Mouse (Mus musculus) heart, embryonic 11.5 days (tissue): ENCODE measurements around the gene Gm20379. TPM values are rescaled to one million over a fixed set of nuclear protein-coding genes. Genes with fewer than 3 reads are reported as not detected.

ENCODE experiments used
- ATAC-seq: fragments of 200-750 bp; cut with Nextera tagmentation; replicated peaks from 2 replicates; pipeline ENCODE4 v1.8.0; 2017; ENCODE audit warnings: moderate library complexity; ENCODE audit not compliant: insufficient number of reproducible peaks, low FRiP score, low TSS enrichment
- H3K27ac ChIP-seq: fragments of 300-500 bp; sonication (generic); 2 replicates; pipeline ENCODE4 v1.5.1; 2014; ENCODE audit warnings: mild to moderate bottlenecking, low read depth, low read length
- H3K27me3 ChIP-seq: fragments of 300-500 bp; sonication (generic); 2 replicates; pipeline ENCODE4 v1.6.1; 2014; ENCODE audit warnings: mild to moderate bottlenecking, low read length, mixed read lengths; ENCODE audit not compliant: control insufficient read depth, insufficient read depth
- H3K36me3 ChIP-seq: fragments of 300-500 bp; sonication (generic); 2 replicates; pipeline ENCODE4 v1.6.1; 2014; ENCODE audit warnings: mild to moderate bottlenecking, low read length, moderate library complexity, mixed read lengths; ENCODE audit not compliant: control insufficient read depth, insufficient read depth
- H3K4me1 ChIP-seq: fragments of 300-500 bp; sonication (generic); 2 replicates; pipeline ENCODE4 v1.6.1; 2014; ENCODE audit warnings: low read length; ENCODE audit not compliant: control insufficient read depth, insufficient read depth
- H3K4me2 ChIP-seq: fragments of 300-500 bp; sonication (generic); 2 replicates; pipeline ENCODE4 v1.6.1; 2014; ENCODE audit warnings: mild to moderate bottlenecking, moderate library complexity
- H3K4me3 ChIP-seq: fragments of 300-500 bp; sonication (generic); 2 replicates; pipeline ENCODE4 v1.5.1; 2014; ENCODE audit warnings: low read depth, low read length
- H3K9ac ChIP-seq: fragments of 300-500 bp; sonication (generic); 2 replicates; pipeline ENCODE4 v1.6.1; 2014; ENCODE audit warnings: mild to moderate bottlenecking, low read depth, low read length, moderate library complexity
- H3K9me3 ChIP-seq: fragments of 300-500 bp; sonication (generic); replicated peaks from 2 replicates; pipeline ENCODE4 v1.6.1; 2016; ENCODE audit warnings: low read length; ENCODE audit not compliant: control insufficient read depth
- WGBS: fragments of 180-500 bp; shearing (Covaris S2); extraction: QIAGEN DNeasy Blood & Tissue Kit; methylation state at CpG from one replicate; pipeline ENCODE4 v1.1.7; 2014; ENCODE audit not compliant: insufficient replicate concordance; 5-methylcytosine and 5-hydroxymethylcytosine counted together
- polyA plus RNA-seq: library from polyadenylated mRNA; unstranded; fragments of >200 nt; fragmentation: Nextera tagmentation; extraction: Ambion mirVana; gene quantifications from 2 replicates; pipeline ENCODE4 v1.2.1, GENCODE M21; 2014

Gm20379 gene
- polyA plus RNA-seq, 1 experiment from 2014 or later, result 0.82 TPM

DNA sequence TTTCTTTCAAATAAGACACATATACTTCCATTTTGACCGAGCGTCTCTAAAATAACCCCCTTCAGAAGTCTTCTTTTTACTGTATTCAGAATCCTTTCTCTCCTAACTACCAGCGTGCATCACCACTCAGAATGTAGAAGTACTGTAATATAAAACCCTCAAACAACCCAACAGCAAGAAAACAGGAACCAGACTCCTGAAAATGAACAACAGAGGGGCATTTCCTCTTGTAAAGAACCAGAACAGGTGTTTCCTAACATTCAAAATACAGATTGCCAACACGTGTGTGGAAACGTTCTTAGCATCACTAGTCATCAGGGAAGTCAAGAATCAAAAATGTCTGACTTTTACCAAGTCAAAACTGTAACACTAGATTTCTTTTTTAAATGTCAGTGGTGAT lies 15.0 kb downstream of the Gm20379 start:
- Histone ChIP-seq H3K27me3 (no peaks in the 10 kb centered on the region), H3K4me3 (no peak overlapping the region), H3K9me3 (no peaks in the 10 kb centered on the region), H3K27ac (no peak overlapping the region), H3K9ac (no peak overlapping the region), H3K4me2 (no peak overlapping the region), H3K36me3 (no peaks in the 10 kb centered on the region), H3K4me1 (no peaks in the 10 kb centered on the region)
- 80% methylated on average over 5 of the region's 5 CpGs for WGBS
- ATAC-seq, result no peak

DNA sequence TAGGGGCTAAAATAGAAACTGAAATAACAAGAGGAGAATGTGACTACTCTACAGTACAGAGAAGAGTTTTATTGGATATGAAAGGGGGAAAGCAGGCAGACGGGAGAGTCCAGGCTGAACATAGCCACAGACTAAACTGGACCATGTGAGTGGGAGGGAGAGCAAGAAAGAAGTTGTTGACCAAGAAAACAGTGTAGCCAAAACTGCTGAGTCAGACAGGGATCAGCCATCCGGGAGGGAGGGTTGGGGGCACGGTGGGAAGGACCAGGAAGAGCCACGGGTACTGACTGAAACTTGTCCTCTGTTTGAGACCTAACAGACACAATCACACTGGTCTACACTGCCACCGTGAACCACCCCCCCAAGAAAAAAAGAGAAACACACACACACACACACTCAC lies 20.2 kb downstream of the Gm20379 start:
- Histone ChIP-seq H3K27me3 (no peaks in the 10 kb centered on the region), H3K4me1 (no peaks in the 10 kb centered on the region), H3K27ac (no peak overlapping the region), H3K36me3 (no peaks in the 10 kb centered on the region), H3K9ac (no peak overlapping the region), H3K9me3 (no peaks in the 10 kb centered on the region), H3K4me3 (no peak overlapping the region), H3K4me2 (no peak overlapping the region)
- WGBS, result 71% methylated on average over 5 of the region's 5 CpGs
- ATAC-seq, result no peak

DNA sequence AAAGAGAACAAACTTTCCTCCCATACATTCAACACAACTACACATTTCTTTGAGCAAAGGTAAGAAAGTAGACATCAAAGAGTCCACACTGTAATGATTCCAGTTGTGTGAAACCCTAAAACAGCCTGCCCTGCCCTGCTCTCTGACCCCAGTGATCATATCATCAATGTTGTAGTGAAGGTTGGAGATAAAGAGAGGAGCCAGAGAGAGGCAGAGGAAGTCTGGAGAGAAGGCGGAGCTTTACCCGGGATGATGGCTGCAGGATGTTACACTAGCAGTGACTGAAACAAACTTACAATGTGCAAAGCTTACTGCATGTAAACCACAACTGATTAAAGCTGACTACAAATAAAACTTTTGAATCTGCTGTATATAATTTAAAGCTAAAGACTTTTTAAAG lies 22.2 kb downstream of the Gm20379 start:
- no peak overlapping the region for H3K27ac ChIP-seq
- 66% methylated on average over 2 of the region's 2 CpGs for WGBS
- no peak overlapping the region for H3K9ac ChIP-seq
- no peaks in the 10 kb centered on the region for H3K27me3 ChIP-seq
- ATAC-seq, result no peak
- no peak overlapping the region for H3K4me3 ChIP-seq
- H3K4me1 ChIP-seq, result no peaks in the 10 kb centered on the region
- H3K4me2 ChIP-seq, result no peak overlapping the region
- no peaks in the 10 kb centered on the region for H3K36me3 ChIP-seq
- no peaks in the 10 kb centered on the region for H3K9me3 ChIP-seq

GRCm38 (mm10) chr13:92330621-92331020 lies 24.8 kb downstream of the Gm20379 start:
- H3K27ac ChIP-seq, result no peak overlapping the region
- H3K4me3 ChIP-seq, result no peak overlapping the region
- no peak overlapping the region for H3K9ac ChIP-seq
- no peaks in the 10 kb centered on the region for H3K9me3 ChIP-seq
- no peak for ATAC-seq
- H3K4me2 ChIP-seq, result no peak overlapping the region
- H3K27me3 ChIP-seq, result no peaks in the 10 kb centered on the region
- WGBS, result 91% methylated on average over 3 of the region's 3 CpGs
- H3K36me3 ChIP-seq, result no peaks in the 10 kb centered on the region
- no peaks in the 10 kb centered on the region for H3K4me1 ChIP-seq

- Histone ChIP-seq H3K27me3 (no peaks in the 10 kb centered on the region), H3K4me2 (no peak overlapping the region), H3K4me3 (no peak overlapping the region), H3K27ac (no peak overlapping the region), H3K9ac (no peak overlapping the region), H3K36me3 (no peaks in the 10 kb centered on the region), H3K9me3 (no peaks in the 10 kb centered on the region), H3K4me1 (no peaks in the 10 kb centered on the region)
- WGBS, result 85% methylated on average over 15 of the region's 15 CpGs
- no peak for ATAC-seq
Measured at GRCm38 (mm10) chr13:92332103-92332879, 26.5 kb downstream of the Gm20379 start.

GRCm38 (mm10) chr13:92336857-92337256 lies 31.1 kb downstream of the Gm20379 start:
- no peak overlapping the region for H3K27ac ChIP-seq
- no peaks in the 10 kb centered on the region for H3K27me3 ChIP-seq
- no peak for ATAC-seq
- no peak overlapping the region for H3K4me3 ChIP-seq
- no peak overlapping the region for H3K4me2 ChIP-seq
- no peak overlapping the region for H3K9ac ChIP-seq
- H3K9me3 ChIP-seq, result no peaks in the 10 kb centered on the region
- no peaks in the 10 kb centered on the region for H3K36me3 ChIP-seq
- 91% methylated on average over 1 of the region's 1 CpGs for whole genome bisulfite sequencing
- H3K4me1 ChIP-seq, result no peaks in the 10 kb centered on the region

GRCm38 (mm10) chr13:92337773-92338462 lies 32.1 kb downstream of the Gm20379 start:
- WGBS, result 68% methylated on average over 6 of the region's 6 CpGs
- no peaks in the 10 kb centered on the region for H3K36me3 ChIP-seq
- H3K27ac ChIP-seq, result no peak overlapping the region
- no peak overlapping the region for H3K4me2 ChIP-seq
- no peak overlapping the region for H3K4me3 ChIP-seq
- H3K4me1 ChIP-seq, result no peaks in the 10 kb centered on the region
- H3K9ac ChIP-seq, result no peak overlapping the region
- no peak for ATAC-seq
- H3K9me3 ChIP-seq, result no peaks in the 10 kb centered on the region
- no peaks in the 10 kb centered on the region for H3K27me3 ChIP-seq

- no peaks in the 10 kb centered on the region for H3K4me1 ChIP-seq
- ATAC-seq, result no peak
- H3K9ac ChIP-seq, result no peak overlapping the region
- H3K4me2 ChIP-seq, result no peak overlapping the region
- 0 out of 2 replicates have a peak, but pooled peaks cover 5% of the 10 kb centered on the region for H3K36me3 ChIP-seq
- H3K27ac ChIP-seq, result no peak overlapping the region
- WGBS, result 91% methylated on average over 3 of the region's 3 CpGs
- H3K9me3 ChIP-seq, result no peaks in the 10 kb centered on the region
- no peak overlapping the region for H3K4me3 ChIP-seq
- H3K27me3 ChIP-seq, result no peaks in the 10 kb centered on the region
Measured at GRCm38 (mm10) chr13:92339787-92340186, 34.0 kb downstream of the Gm20379 start.

DNA sequence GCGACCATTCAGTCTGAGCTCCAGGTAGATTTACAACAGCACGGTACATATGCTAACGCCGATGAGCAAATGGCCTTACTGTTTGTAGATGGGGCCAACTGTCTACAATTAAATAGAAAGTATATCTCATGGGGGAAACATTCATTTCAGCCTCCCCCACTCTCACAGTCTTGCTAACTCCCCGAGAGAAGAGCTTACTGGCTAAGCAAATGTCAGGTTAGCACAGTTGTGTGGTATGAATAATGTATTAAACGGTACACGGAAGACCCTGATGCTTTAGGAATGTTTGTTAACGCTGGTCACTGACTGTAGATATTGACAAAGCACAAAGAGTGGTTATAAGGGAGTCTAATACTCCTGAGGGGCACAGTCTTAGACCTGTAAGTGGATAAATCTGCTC lies 38.3 kb downstream of the Gm20379 start:
- ATAC-seq, result no peak
- Histone ChIP-seq H3K4me2 (no peak overlapping the region), H3K27ac (no peak overlapping the region), H3K9ac (no peak overlapping the region), H3K4me1 (no peaks in the 10 kb centered on the region), H3K36me3 (peaks cover 11% of the 10 kb centered on the region), H3K4me3 (no peak overlapping the region), H3K27me3 (no peaks in the 10 kb centered on the region), H3K9me3 (no peaks in the 10 kb centered on the region)
- WGBS, result 92% methylated on average over 8 of the region's 8 CpGs
